Mouse (Mus musculus) layer of hippocampus, adult 18-20 months (tissue): ENCODE results near the gene Slc22a13. TPM values are rescaled to one million over a fixed set of nuclear protein-coding genes. Genes with fewer than 3 reads are reported as not detected.
"Not testable (repeated sequence)": the region's sequence is repeated elsewhere in the genome, so short reads cannot be mapped to it uniquely, and the experiment has no call there.

Experiments
- DNase-seq, 2 experiments: peaks; one replicate each; pipeline ENCODE4 v3.0.0; 2022; ENCODE audit warnings: low spot score in 2 of 2
- long read RNA-seq: library from polyadenylated mRNA; stranded (forward); transcript quantifications from one replicate; pipeline ENCODE4 v2.0.0, GENCODE M21; 2021
- total RNA-seq, 2 experiments: library from RNA; stranded (reverse); gene quantifications; 2 replicates each; pipeline ENCODE4 v1.2.3; 2021

Gene Slc22a13
- not detected for total RNA-seq
- long read RNA-seq = 0 reads

- DNase-seq = no peak
Observed at GRCm38 (mm10) chr9:119208998-119209397, at the start of gene Slc22a13. Slc22a13 (minus strand) TSS chr9:119209098.

- DNase-seq = no peak
Observed at GRCm38 (mm10) chr9:119258128-119258527, 49.2 kb upstream of the Slc22a13 start.

- DNase-seq = no peak
Observed at GRCm38 (mm10) chr9:119256161-119256560, 47.3 kb upstream of the Slc22a13 start.

- DNase-seq = no peak
Observed at GRCm38 (mm10) chr9:119255096-119255495, 46.2 kb upstream of the Slc22a13 start.

GRCm38 (mm10) chr9:119254187-119254586, 45.3 kb upstream of the Slc22a13 start:
- no peak for DNase-seq

- DNase-seq = no peak
Observed at GRCm38 (mm10) chr9:119247996-119248395, 39.1 kb upstream of the Slc22a13 start.

- DNase-seq = no peak
Observed at GRCm38 (mm10) chr9:119246826-119247225, 37.9 kb upstream of the Slc22a13 start.

GRCm38 (mm10) chr9:119243981-119244380, 35.1 kb upstream of the Slc22a13 start:
- no peak for DNase-seq

GRCm38 (mm10) chr9:119241169-119241865, 32.4 kb upstream of the Slc22a13 start:
- DNase-seq = no peak

- peak; percentile 28 to 57 for DNase-seq
Observed at GRCm38 (mm10) chr9:119240286-119240997, 31.5 kb upstream of the Slc22a13 start.

- no peak for DNase-seq
Observed at GRCm38 (mm10) chr9:119239274-119239673, 30.4 kb upstream of the Slc22a13 start.

GRCm38 (mm10) chr9:119238796-119239195, 29.9 kb upstream of the Slc22a13 start:
- DNase-seq = no peak

GRCm38 (mm10) chr9:119231552-119231951, 22.7 kb upstream of the Slc22a13 start:
- DNase-seq = no peak

GRCm38 (mm10) chr9:119230829-119231228, 21.9 kb upstream of the Slc22a13 start:
- DNase-seq = no peak

GRCm38 (mm10) chr9:119220249-119220648, 11.4 kb upstream of the Slc22a13 start:
- DNase-seq = no peak

GRCm38 (mm10) chr9:119219667-119220066, 10.8 kb upstream of the Slc22a13 start:
- DNase-seq = no peak

GRCm38 (mm10) chr9:119215341-119215740, 6.4 kb upstream of the Slc22a13 start:
- not testable (repeated sequence) for DNase-seq

- DNase-seq = no peak
Observed at GRCm38 (mm10) chr9:119214601-119215000, 5.7 kb upstream of the Slc22a13 start.

GRCm38 (mm10) chr9:119212996-119213395, 4.1 kb upstream of the Slc22a13 start:
- DNase-seq = no peak

GRCm38 (mm10) chr9:119207113-119207512, 1.8 kb downstream of the Slc22a13 start:
- no peak for DNase-seq

- DNase-seq = no peak
Observed at GRCm38 (mm10) chr9:119206666-119207065, 2.2 kb downstream of the Slc22a13 start.

- DNase-seq = no peak
Observed at GRCm38 (mm10) chr9:119205756-119206155, 3.1 kb downstream of the Slc22a13 start.

GRCm38 (mm10) chr9:119203617-119204016, 5.3 kb downstream of the Slc22a13 start:
- no peak for DNase-seq
